Mouse (Mus musculus) left cerebral cortex, adult 8-10 months (tissue): Measurements from ENCODE around the gene Fbxo47. TPM values are rescaled to one million over a fixed set of nuclear protein-coding genes. Genes with fewer than 3 reads are reported as not detected.

ENCODE experiments used
- DNase-seq, 2 experiments: peaks; one replicate each; pipeline ENCODE4 v3.0.0; 2022; ENCODE audit warnings: low spot score in 2 of 2
- total RNA-seq, 4 experiments: library from RNA; stranded (reverse); gene quantifications; 2 replicates each; pipeline ENCODE4 v1.2.4; 2022

Gene Fbxo47
- total RNA-seq, 4 experiments from 2014 or later: 2.1 to 3.2 (median 2.9) TPM

DNA sequence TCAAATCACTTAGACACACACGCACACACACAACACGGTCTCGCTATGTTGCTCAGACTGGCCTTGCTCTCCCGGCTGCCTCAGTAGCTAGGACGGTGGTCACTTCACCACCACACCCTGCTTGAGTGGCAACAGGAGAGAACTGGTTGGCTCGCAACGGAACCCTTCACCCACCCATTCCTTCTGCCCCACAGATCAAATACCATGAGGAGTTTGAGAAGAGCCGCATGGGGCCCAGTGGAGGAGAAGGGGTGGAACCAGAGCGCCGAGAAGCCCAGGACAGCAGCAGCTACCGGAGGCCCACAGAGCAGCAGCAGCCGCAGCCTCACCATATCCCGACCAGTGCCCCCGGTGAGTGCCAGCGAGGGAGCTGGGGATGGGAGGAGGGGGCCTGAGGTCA, 50.6 kb downstream of the Fbxo47 start:
- no peak for DNase-seq

DNA sequence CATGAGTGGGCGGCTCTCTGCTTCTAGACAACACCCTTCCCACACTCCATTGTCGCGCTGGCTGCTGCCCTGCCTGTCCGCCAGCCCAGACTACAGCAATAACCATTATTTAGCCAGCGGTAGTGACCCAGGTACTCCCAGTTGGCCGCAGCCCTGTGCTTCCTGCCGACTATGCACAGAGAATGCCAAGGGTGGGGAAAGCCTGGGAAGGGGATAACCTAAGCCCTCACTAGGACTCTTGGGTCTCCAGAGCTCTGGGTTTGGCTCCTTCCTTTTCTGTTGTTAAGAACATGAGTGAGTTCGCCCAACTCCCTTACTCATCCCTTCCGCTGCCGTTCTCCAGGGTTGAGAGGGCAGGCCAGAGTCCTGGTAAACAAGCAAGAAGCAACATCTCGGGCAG, 52.0 kb downstream of the Fbxo47 start:
- no peak for DNase-seq

DNA sequence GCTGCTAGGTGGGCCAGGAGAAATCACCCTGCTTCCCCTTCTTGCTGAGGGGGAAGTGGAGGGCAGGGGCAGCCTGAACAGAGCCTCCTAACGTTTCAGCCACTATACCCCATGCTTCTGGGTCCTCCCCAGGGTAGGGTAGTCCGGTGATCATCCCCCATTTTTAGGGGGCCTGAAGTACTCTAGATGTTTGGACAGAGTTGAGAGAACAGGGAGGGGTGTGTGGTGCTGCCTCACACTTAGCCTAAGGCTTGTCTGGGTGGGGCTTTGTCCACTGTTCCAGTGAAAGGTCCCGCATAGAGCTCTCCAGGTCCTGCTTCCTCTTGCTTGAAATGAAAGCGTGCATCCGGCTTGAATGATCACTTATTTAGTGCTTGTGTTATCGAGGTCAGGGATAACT, 53.5 kb downstream of the Fbxo47 start:
- DNase-seq: no peak

- DNase-seq: no peak
Observed at GRCm38 (mm10) chr11:97829913-97830476, 54.0 kb downstream of the Fbxo47 start.

GRCm38 (mm10) chr11:97829365-97829764, 54.6 kb downstream of the Fbxo47 start:
- no peak for DNase-seq

DNA sequence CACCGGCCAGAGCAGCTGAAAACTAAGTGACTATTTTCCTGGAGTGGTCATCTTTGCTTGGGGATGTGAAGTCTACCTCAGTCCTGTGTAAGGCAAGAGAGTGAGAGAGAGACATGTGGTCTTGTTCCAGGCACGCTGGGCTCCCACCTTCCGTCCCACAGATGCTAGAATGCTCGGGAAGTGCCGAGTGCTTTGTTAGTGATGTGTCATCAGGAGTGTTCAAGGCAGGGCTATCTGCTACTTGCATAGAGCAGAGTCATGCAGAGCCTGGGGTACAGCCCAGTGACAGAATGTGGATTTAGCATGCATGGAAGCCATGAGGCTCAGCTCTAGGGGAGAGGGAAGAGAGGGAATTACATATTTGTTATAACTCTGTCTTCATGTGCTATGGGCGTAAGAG, 56.3 kb downstream of the Fbxo47 start:
- no peak for DNase-seq

DNA sequence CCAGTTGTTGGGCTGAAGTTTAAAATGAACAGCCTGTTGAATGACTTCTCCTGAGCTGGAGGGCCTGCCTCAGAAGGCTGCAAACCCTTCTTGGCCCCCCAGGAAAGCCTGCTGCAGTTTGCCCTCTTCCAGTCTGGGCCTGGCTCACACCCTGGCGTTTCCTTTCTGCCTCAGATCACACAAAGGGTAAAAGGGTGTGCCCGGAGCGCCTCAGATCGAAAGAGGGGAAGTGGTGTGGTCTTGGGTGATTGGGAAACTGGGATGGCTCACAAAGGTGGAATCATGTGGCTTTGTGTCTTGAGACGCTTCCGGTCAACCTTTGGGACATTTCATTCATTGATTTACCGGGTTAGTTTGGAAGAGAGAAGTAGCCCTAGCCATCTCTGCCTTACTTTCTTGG, 57.5 kb downstream of the Fbxo47 start:
- no peak for DNase-seq

- DNase-seq: no peak
Observed at GRCm38 (mm10) chr11:97825971-97826370, 58.0 kb downstream of the Fbxo47 start.

GRCm38 (mm10) chr11:97825295-97825694, 58.7 kb downstream of the Fbxo47 start:
- no peak for DNase-seq

GRCm38 (mm10) chr11:97824895-97825294, 59.1 kb downstream of the Fbxo47 start:
- no peak for DNase-seq

DNA sequence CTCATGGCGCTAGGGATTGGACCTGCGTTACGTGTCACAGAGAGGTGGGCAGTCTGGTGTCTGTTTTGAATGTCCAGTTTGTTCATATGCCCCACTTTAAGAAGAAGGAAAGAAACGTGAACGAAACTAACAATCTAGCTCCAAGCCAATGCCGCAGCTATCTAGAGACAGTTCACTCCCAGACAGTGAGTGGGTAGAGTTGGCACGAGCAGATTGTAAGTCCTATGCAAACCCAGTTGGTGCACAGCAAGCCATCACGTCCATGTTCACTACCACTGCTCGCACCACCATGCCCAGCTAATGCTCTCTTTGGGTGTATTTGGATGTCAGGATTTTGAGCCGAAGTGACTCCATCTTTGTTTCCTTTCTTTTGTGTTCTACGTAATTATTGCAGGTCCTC, 59.8 kb downstream of the Fbxo47 start:
- DNase-seq: no peak

- DNase-seq: no peak
Observed at GRCm38 (mm10) chr11:97822840-97823603, 60.9 kb downstream of the Fbxo47 start.

- no peak for DNase-seq
Observed at GRCm38 (mm10) chr11:97821401-97822064, 62.4 kb downstream of the Fbxo47 start.

- no peak for DNase-seq
Observed at GRCm38 (mm10) chr11:97820840-97821239, 63.1 kb downstream of the Fbxo47 start.

DNA sequence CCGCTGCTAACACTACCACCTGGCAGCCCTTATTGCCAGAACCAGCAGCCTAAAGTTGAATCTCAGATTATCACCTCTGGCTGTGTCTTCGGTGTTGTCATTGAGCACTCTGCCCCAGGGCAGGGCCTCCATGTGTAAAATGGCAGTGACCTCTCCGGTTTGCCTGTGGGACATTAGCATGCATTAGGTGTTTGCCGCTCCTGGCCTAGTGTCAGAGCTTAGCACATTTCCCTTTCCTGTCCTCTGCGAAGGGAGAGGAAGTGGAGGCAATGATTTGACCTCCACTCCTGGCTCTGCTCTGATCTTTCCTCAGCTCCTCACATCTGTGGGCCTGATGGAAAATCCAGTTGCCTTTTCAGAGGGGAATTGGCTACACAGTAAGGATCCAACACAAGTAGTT, 64.0 kb downstream of the Fbxo47 start:
- no peak for DNase-seq

- no peak for DNase-seq
Observed at GRCm38 (mm10) chr11:97819102-97819501, 64.9 kb downstream of the Fbxo47 start.

GRCm38 (mm10) chr11:97818571-97818970, 65.4 kb downstream of the Fbxo47 start:
- DNase-seq: no peak

DNA sequence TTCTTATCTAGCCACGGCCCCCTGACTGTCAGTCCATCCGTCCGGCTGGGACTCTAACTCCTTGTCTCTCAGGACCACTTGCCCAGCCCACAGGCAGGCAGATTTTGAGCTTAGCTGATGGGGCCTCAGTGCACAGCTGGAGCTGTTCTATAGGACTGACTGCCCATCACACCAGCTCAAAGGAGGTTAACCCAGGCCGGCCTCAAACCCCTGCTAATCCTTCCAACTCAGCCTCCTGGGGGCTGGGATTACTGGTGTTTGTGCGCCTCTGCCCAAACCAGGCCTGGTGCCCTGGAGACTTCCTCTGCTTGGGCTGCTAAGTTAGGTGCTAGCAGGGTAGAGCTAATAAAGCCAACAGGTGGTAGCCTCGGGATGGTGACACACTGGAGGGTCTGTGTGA, 66.0 kb downstream of the Fbxo47 start:
- DNase-seq: no peak

DNA sequence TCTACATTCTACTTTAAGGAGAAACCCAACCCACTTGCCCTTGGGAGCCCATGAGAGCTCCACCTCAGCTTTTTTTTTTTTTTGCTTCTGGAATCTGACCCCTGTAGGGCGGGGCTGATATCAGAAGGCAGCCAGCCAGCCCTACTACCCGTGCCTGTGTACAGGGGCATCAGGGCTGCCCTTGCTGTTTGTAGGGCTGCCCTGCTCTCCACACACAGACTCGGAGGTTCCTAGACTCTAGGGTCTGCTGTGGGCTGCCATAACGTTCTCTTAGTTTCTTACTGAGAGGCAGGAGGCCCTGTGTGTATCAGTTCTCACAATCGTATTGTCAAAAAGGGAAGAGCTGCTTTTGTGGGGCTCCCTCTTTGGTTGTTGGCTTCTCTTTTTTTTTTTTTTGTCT, 66.6 kb downstream of the Fbxo47 start:
- DNase-seq: no peak

GRCm38 (mm10) chr11:97816916-97817315, 67.0 kb downstream of the Fbxo47 start:
- DNase-seq: no peak

- DNase-seq: no peak
Observed at GRCm38 (mm10) chr11:97816176-97816575, 67.8 kb downstream of the Fbxo47 start.

DNA sequence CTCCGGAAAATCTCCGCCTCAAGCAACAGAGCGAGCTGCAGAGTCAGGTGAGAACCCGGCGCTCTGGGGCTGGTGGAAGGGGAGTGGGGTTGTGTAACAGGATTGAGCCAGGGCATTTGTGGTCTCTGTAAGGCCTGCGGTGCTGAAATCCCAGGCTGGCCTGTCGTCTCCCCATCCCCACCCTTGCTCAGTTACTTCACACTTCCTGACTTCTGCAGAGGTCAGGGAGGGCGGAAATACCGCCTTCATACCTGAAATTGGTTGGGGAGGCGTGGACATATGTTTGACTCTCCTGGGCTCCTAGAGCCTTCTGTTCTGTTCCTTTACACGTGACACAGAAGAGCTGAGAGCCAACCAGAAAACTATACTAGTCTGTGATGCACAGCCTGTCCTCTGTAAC, 68.2 kb downstream of the Fbxo47 start:
- DNase-seq: no peak
